Mouse (Mus musculus) embryonic facial prominence, embryonic 15.5 days (tissue): Measurements from ENCODE around the gene Gm11037. TPM values are rescaled to one million over a fixed set of nuclear protein-coding genes. Genes with fewer than 3 reads are reported as not detected.
"Not testable (repeated sequence)": the region's sequence is repeated elsewhere in the genome, so short reads cannot be mapped to it uniquely, and the experiment has no call there.

ENCODE experiments used
- ATAC-seq: fragments of 200-750 bp; cut with Nextera tagmentation; 2 replicates; pipeline ENCODE4 v1.8.0; 2017; ENCODE audit warnings: low read depth, moderate TSS enrichment; ENCODE audit not compliant: insufficient number of reproducible peaks, low FRiP score, low TSS enrichment
- H3K27ac ChIP-seq: fragments of 300-500 bp; sonication (generic); replicated peaks from 2 replicates; pipeline ENCODE4 v1.5.1; 2015; ENCODE audit warnings: mild to moderate bottlenecking, inconsistent platforms
- H3K27me3 ChIP-seq: fragments of 300-500 bp; sonication (generic); 2 replicates; pipeline ENCODE4 v1.6.1; 2015; ENCODE audit warnings: inconsistent platforms
- H3K36me3 ChIP-seq: fragments of 300-500 bp; sonication (generic); 2 replicates; pipeline ENCODE4 v1.6.1; 2015; ENCODE audit warnings: mild to moderate bottlenecking, inconsistent platforms
- H3K4me1 ChIP-seq: fragments of 300-500 bp; sonication (generic); 2 replicates; pipeline ENCODE4 v1.6.1; 2015; ENCODE audit warnings: inconsistent platforms
- H3K4me2 ChIP-seq: fragments of 300-500 bp; sonication (generic); replicated peaks from 2 replicates; pipeline ENCODE4 v1.6.1; 2015; ENCODE audit warnings: mild to moderate bottlenecking, inconsistent platforms
- H3K4me3 ChIP-seq: fragments of 300-500 bp; sonication (generic); replicated peaks from 2 replicates; pipeline ENCODE4 v1.5.1; 2015; ENCODE audit warnings: mild to moderate bottlenecking, inconsistent platforms
- H3K9ac ChIP-seq: fragments of 300-500 bp; sonication (generic); 2 replicates; pipeline ENCODE4 v1.6.1; 2015; ENCODE audit warnings: inconsistent platforms
- H3K9me3 ChIP-seq: fragments of 300-500 bp; sonication (generic); replicated peaks from 2 replicates; pipeline ENCODE4 v1.6.1; 2016; ENCODE audit warnings: inconsistent platforms
- WGBS: fragments of 180-500 bp; shearing (Covaris S2); methylation state at CpG from one replicate; pipeline ENCODE4 v1.1.7; 2015; 5-methylcytosine and 5-hydroxymethylcytosine counted together
- polyA plus RNA-seq: library from polyadenylated mRNA; unstranded; fragments of >200 nt; fragmentation: Nextera tagmentation; extraction: Ambion mirVana; gene quantifications from 2 replicates; pipeline ENCODE4 v1.2.1, GENCODE M21; 2015

Gm11037 gene
- polyA plus RNA-seq, 1 experiment from 2014 or later: not detected

GRCm38 (mm10) chr2:131104021-131104420, 29.3 kb upstream of the Gm11037 start:
- no peaks in the 10 kb centered on the region for H3K9me3 ChIP-seq
- ATAC-seq: no peak
- no peak overlapping the region for H3K9ac ChIP-seq
- no peak overlapping the region for H3K27ac ChIP-seq
- no peaks in the 10 kb centered on the region for H3K36me3 ChIP-seq
- 80% methylated on average over 4 of the region's 4 CpGs for WGBS
- no peak overlapping the region for H3K4me3 ChIP-seq
- H3K27me3 ChIP-seq: no peaks in the 10 kb centered on the region
- no peaks in the 10 kb centered on the region for H3K4me1 ChIP-seq
- H3K4me2 ChIP-seq: no peak overlapping the region

DNA sequence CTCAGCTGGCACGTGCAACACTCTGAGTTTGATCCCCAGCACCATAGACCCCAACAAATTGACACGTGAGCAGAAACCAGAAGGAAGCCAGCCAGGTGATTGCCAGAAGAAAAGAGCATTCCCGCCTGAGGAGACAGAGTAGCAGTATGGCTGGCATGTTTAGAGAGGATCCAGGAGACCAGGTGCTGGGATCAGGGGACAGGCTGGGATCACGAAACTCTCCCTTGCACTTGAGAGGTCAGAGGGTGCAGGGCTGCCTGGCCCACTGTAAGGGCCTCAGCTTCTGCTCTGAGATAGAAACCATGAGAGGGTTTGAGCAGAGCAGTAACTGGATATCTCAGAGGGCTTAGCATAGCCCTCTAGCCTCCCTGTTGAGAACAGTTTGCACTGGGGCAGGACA, 28.2 kb upstream of the Gm11037 start:
- not testable (repeated sequence) for ATAC-seq, H3K9ac ChIP-seq, H3K36me3 ChIP-seq, H3K4me3 ChIP-seq, H3K27ac ChIP-seq, H3K4me1 ChIP-seq, H3K27me3 ChIP-seq, H3K9me3 ChIP-seq, H3K4me2 ChIP-seq
- 67% methylated on average over 4 of the region's 4 CpGs for WGBS

GRCm38 (mm10) chr2:131105989-131106388, 27.3 kb upstream of the Gm11037 start:
- Histone ChIP-seq H3K27ac (no peak overlapping the region), H3K4me3 (no peak overlapping the region), H3K4me1 (no peaks in the 10 kb centered on the region), H3K27me3 (no peaks in the 10 kb centered on the region), H3K36me3 (no peaks in the 10 kb centered on the region), H3K9me3 (no peaks in the 10 kb centered on the region), H3K4me2 (no peak overlapping the region), H3K9ac (no peak overlapping the region)
- WGBS: 81% methylated on average over 5 of the region's 5 CpGs
- ATAC-seq: no peak

DNA sequence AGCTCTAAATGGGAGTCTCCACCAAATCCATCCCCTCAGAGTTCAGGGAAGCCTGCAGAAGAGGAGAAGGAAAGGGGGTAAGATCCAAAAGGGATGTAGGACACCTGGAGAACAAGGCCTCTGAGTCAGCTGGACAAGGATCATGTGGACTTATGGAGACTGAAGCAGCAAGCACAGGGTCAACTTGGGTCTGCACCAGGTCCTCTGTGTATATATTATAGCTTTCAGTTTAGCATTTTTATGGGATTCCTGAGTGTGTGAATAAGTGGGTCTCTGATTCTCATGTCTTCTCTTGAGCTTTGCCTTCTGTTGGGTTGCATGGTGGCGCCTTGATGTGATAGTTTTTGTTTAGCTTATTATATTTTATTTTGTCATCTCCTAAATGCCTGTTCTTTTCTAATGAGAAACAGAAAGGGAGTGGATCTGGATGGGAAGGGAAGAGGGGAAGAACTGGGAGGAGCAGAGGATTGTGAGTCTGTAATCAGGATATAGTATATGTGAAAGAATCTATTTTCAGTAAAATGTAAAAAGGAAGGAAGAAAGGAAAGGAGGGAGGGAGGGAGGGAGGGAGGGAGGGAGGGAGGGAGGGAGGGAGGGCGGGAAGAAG, 14.2 kb upstream of the Gm11037 start:
- Histone ChIP-seq H3K4me1 (no peaks in the 10 kb centered on the region), H3K27ac (no peak overlapping the region), H3K4me2 (no peak overlapping the region), H3K36me3 (no peaks in the 10 kb centered on the region), H3K27me3 (no peaks in the 10 kb centered on the region), H3K9me3 (no peaks in the 10 kb centered on the region), H3K4me3 (no peak overlapping the region), H3K9ac (no peak overlapping the region)
- ATAC-seq: no peak
- WGBS: 75% methylated on average over 2 of the region's 2 CpGs

DNA sequence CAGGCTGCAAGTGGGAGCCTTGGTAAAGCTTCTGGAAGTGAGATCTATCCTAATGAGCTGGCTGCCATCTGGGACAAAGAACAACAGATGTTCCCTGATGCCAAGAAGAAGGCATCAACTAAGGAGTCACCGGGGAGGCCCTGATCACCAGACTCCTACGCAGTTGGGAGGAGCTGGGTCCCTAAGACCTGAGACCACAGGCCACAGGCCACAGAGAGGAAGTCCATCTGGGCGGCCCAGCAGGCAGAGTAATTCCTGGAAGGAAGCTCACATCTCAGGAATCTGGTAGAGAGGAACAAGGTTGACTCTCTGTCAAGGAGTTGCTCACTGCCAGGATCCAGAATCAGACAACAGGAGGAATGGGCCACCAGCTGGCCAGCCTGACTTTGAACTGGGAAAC, 9.1 kb upstream of the Gm11037 start:
- Histone ChIP-seq H3K9me3 (no peaks in the 10 kb centered on the region), H3K27ac (no peak overlapping the region), H3K4me1 (peaks cover 31% of the 10 kb centered on the region), H3K4me2 (no peak overlapping the region), H3K9ac (no peak overlapping the region), H3K27me3 (no peaks in the 10 kb centered on the region), H3K4me3 (no peak overlapping the region), H3K36me3 (no peaks in the 10 kb centered on the region)
- no peak for ATAC-seq
- WGBS: 75% methylated on average over 3 of the region's 3 CpGs

DNA sequence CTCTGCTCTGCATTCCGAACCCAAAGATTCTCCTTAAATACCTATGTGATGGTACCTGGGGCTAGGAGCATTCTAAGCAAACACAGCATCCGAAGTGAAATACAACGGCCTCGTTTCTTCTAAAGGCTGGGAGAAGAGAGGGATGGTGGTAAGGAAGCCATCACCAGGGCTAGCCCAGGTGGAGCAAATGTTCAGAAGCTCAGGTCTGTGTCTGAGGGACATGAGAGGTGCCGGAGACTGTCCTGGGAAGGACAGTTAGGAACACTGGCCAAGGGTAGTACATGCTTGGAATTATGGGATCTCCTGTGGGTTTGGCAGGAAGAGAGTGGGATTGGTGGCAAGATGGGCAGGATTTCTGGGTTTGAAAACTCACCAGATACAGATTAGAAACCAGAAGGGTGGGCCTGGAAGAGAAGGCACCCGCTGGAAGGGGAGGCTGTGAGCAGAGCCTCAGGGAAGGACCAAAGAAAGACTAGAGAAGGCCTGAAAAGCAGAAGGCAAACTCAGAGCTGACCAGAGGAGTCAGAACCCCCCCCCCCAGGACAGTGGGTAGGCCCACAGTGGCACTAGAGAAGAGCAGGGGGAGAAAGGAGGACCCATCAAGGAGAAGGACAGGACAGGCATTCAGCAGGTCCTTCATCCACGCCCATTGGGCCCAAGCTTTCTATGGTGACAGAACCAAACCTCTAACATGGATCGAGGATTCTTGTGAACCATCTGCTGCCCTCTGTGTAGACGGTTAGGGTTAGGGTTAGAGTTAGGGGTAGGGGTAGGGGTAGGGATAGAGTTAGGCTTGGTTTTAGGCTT, 7.9 kb upstream of the Gm11037 start:
- Histone ChIP-seq H3K27ac (no peak overlapping the region), H3K36me3 (no peaks in the 10 kb centered on the region), H3K9ac (no peak overlapping the region), H3K4me2 (no peak overlapping the region), H3K4me1 (peaks cover 31% of the 10 kb centered on the region), H3K27me3 (no peaks in the 10 kb centered on the region), H3K9me3 (no peaks in the 10 kb centered on the region), H3K4me3 (no peak overlapping the region)
- ATAC-seq: no peak
- WGBS: 92% methylated on average over 9 of the region's 9 CpGs

- no peak for ATAC-seq
- no peaks in the 10 kb centered on the region for H3K27me3 ChIP-seq
- H3K4me1 ChIP-seq: peaks cover 31% of the 10 kb centered on the region
- no peak overlapping the region for H3K9ac ChIP-seq
- no peaks in the 10 kb centered on the region for H3K9me3 ChIP-seq
- peak overlapping the region; percentile 68; the same call in 1 of the 2 replicates for H3K4me3 ChIP-seq
- H3K4me2 ChIP-seq: peak overlapping the region; percentile 63; the same call in 1 of the 2 replicates
- H3K27ac ChIP-seq: peak overlapping the region; percentile 89
- no peaks in the 10 kb centered on the region for H3K36me3 ChIP-seq
- 53% methylated on average over 9 of the region's 9 CpGs for WGBS
These were observed 7.1 kb upstream of the Gm11037 start for GRCm38 (mm10) chr2:131125964-131126815.

DNA sequence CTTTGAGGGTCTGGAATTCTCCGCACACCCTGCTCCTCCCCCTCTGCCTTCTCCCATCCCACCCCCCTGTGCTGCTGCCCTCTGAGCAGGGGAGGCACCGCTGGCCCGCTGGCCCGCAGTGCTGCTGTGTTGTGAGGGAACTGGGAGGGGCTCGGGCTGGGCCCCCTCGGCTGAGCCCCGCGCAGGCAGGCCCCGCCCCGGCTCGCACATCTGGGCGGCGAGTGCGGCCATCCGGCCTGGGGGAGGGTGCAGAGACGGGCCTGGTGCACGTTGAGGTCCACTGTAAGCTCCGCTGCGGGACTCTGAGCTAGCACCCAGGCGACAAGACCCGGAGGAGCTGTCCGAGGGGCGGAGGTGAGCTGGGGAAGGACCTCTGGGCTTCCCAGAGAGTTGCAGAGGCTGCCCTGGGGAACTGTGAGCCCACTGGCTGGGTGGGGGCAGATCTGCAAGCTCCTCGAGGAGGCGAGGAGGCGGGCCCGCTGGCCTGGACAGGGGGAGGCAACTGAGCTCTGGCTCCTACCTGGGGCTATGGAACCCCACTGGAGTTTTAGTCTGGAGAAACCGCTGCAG, 6.1 kb upstream of the Gm11037 start, which contains the start of gene Hspa12b:
Gene Hspa12b, plus strand, starts transcription at position 120 of the 570 bp plus-strand sequence.
- peak within 1 kb of the TSS; percentile 89 for H3K27ac ChIP-seq
- under 1% methylated on average over 28 of the region's 28 CpGs for WGBS
- no peaks in the 10 kb centered on the region for H3K36me3 ChIP-seq
- peak within 1 kb of the TSS; percentile 63 for H3K4me2 ChIP-seq
- peak within 1 kb of the TSS; percentile 69 for H3K9ac ChIP-seq
- peak; percentile 94 for ATAC-seq
- peak within 1 kb of the TSS; percentile 68 for H3K4me3 ChIP-seq
- H3K27me3 ChIP-seq: no peaks in the 10 kb centered on the region
- no peaks in the 10 kb centered on the region for H3K9me3 ChIP-seq
- peaks cover 31% of the 10 kb centered on the region for H3K4me1 ChIP-seq

GRCm38 (mm10) chr2:131128211-131128610, 5.1 kb upstream of the Gm11037 start:
- ATAC-seq: no peak
- H3K4me3 ChIP-seq: peak overlapping the region; percentile 68
- H3K27me3 ChIP-seq: no peaks in the 10 kb centered on the region
- peaks cover 31% of the 10 kb centered on the region for H3K4me1 ChIP-seq
- no peak overlapping the region for H3K27ac ChIP-seq
- H3K36me3 ChIP-seq: no peaks in the 10 kb centered on the region
- H3K4me2 ChIP-seq: peak overlapping the region; percentile 63
- H3K9me3 ChIP-seq: no peaks in the 10 kb centered on the region
- WGBS: 79% methylated on average over 5 of the region's 5 CpGs
- no peak overlapping the region for H3K9ac ChIP-seq

GRCm38 (mm10) chr2:131128636-131129157, 4.6 kb upstream of the Gm11037 start:
- peaks cover 31% of the 10 kb centered on the region for H3K4me1 ChIP-seq
- H3K9ac ChIP-seq: no peak overlapping the region
- H3K36me3 ChIP-seq: peaks cover under 1% of the 10 kb centered on the region
- peak overlapping the region; percentile 63 for H3K4me2 ChIP-seq
- H3K4me3 ChIP-seq: peak overlapping the region; percentile 68
- no peak for ATAC-seq
- H3K27ac ChIP-seq: no peak overlapping the region
- no peaks in the 10 kb centered on the region for H3K27me3 ChIP-seq
- no peaks in the 10 kb centered on the region for H3K9me3 ChIP-seq
- 79% methylated on average over 3 of the region's 3 CpGs for WGBS

DNA sequence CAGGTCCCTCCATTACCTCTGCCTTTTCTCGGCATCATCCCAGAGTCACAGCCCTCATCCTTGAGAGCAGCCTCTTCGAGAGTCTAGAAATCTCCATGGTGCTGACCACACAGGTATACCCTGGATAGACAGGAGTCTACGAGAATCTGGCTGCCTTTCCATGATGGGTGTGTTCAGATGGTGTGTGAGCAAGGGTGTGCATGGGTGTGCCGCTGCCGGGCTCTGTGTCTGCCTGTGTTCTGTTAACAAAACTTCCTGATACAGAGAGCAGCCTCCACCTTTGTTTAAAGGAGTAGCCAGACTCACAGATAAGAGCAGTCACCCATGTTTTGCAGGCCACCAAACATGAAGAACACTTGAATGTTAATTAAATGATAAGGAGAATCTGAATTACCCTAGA, 3.5 kb upstream of the Gm11037 start:
- peaks cover 11% of the 10 kb centered on the region for H3K36me3 ChIP-seq
- H3K9me3 ChIP-seq: no peaks in the 10 kb centered on the region
- no peak for ATAC-seq
- no peak overlapping the region for H3K4me2 ChIP-seq
- 74% methylated on average over 5 of the region's 5 CpGs for WGBS
- H3K9ac ChIP-seq: no peak overlapping the region
- H3K27ac ChIP-seq: no peak overlapping the region
- H3K4me3 ChIP-seq: no peak overlapping the region
- peaks cover 31% of the 10 kb centered on the region for H3K4me1 ChIP-seq
- no peaks in the 10 kb centered on the region for H3K27me3 ChIP-seq
